ENCODE assay signal across 25 mouse cellular contexts in the genomic region with DNA sequence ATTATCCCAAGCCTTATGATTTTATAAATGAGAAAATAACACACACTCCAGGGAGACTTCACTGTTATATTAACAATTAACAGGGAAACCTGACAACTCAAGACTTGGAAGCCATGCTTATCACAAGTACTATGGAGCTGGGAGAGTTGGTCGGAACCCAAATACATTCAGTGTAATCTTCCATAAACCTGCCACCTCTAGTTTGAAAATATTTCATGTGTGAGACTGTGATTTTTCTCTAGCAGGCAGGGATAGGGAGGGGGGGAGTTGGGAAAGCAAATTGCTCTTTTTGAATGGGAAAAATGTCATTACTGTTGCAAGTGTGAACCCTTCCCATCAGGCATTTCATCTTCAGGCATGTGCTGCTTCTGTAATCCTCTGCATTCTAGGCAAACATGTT.
"Had no signal": no experiment of that assay in that cellular context is flagged by ENCODE, and none has a peak within 500 bp of the region (broad histone marks: within the 10 kb centered on the region; RNA-seq: fewer than 3 reads in every experiment).

No protein-coding gene starts in this region.

- H3K27me3 ChIP-seq: heart, embryonic 12.5 days; hindbrain, embryonic 12.5 days; intestine, embryonic 15.5 days; limb, embryonic 15.5 days; liver, embryonic 12.5 days had no signal

- H3K4me1 ChIP-seq: heart, embryonic 10.5 days; heart, embryonic 12.5 days; hindbrain, embryonic 12.5 days; intestine, embryonic 15.5 days; limb, embryonic 13.5 days; limb, embryonic 15.5 days; liver, embryonic 12.5 days had no signal

- H3K36me3 ChIP-seq: heart, embryonic 10.5 days; heart, embryonic 12.5 days; hindbrain, embryonic 10.5 days; hindbrain, embryonic 12.5 days; intestine, embryonic 15.5 days; limb, embryonic 13.5 days; limb, embryonic 15.5 days; liver, embryonic 12.5 days had no signal

- DNase-seq: gastrocnemius, postnatal 25 days; heart, adult 18-20 months; heart, postnatal 10 days; heart, postnatal 4 days; kidney, adult 18-20 months; kidney, adult 8-10 months; kidney, postnatal 10 days; kidney, postnatal 25 days; kidney, postnatal 4 days; left cerebral cortex, postnatal 4 days; lung, adult 18-20 months had no signal

- H3K9me3 ChIP-seq: heart, embryonic 10.5 days; heart, embryonic 12.5 days; hindbrain, embryonic 10.5 days; hindbrain, embryonic 12.5 days; intestine, embryonic 15.5 days; limb, embryonic 13.5 days; limb, embryonic 15.5 days; liver, embryonic 12.5 days had no signal

- H3K4me3 ChIP-seq: heart, embryonic 10.5 days; heart, embryonic 12.5 days; hindbrain, embryonic 10.5 days; hindbrain, embryonic 12.5 days; intestine, embryonic 15.5 days; layer of hippocampus, adult 2 months; limb, embryonic 13.5 days; limb, embryonic 15.5 days; liver, embryonic 12.5 days had no signal

- H3K27ac ChIP-seq: heart, embryonic 10.5 days; hindbrain, embryonic 10.5 days; hindbrain, embryonic 12.5 days; hindbrain, embryonic 14.5 days; intestine, embryonic 15.5 days; layer of hippocampus, adult 2 months; limb, embryonic 13.5 days; limb, embryonic 15.5 days; liver, embryonic 12.5 days; liver, embryonic 14.5 days had no signal

- H3K4me2 ChIP-seq: heart, embryonic 12.5 days; hindbrain, embryonic 12.5 days; hindbrain, embryonic 14.5 days; intestine, embryonic 15.5 days; limb, embryonic 13.5 days; limb, embryonic 15.5 days; liver, embryonic 12.5 days had no signal

- ATAC-seq: hindbrain, embryonic 16.5 days; inflammation-experienced regulatory T-cells, adult 6 months; intestine, embryonic 15.5 days; intestine, postnatal 0 days; liver, embryonic 12.5 days had no signal

- H3K9ac ChIP-seq: heart, embryonic 12.5 days; hindbrain, embryonic 12.5 days; hindbrain, embryonic 14.5 days; intestine, embryonic 15.5 days; limb, embryonic 13.5 days; limb, embryonic 15.5 days; liver, embryonic 12.5 days; liver, embryonic 14.5 days had no signal
